Mouse (Mus musculus) testis, adult 2 months (tissue): ENCODE measurements at regions not wholly inside any gene's neighbourhood (a gene's known extent, or its start where the extent isn't known, plus 50 kb on each side); places are given as distances from the start of the nearest gene placed in this dataset.
A peak's percentile ranks its signal among the peaks of the same experiment; 100 is the strongest.

Experiments
- H3K27ac ChIP-seq: fragments of 200-500 bp; 2 replicates; pipeline ENCODE4 v1.5.1; 2012; ENCODE audit warnings: low read depth, low read length; ENCODE audit not compliant: control insufficient read depth, insufficient read depth
- H3K27me3 ChIP-seq: fragments of 200-500 bp; 2 replicates; pipeline ENCODE4 v1.6.1; 2012; ENCODE audit warnings: mild to moderate bottlenecking, low read length, moderate library complexity; ENCODE audit not compliant: control insufficient read depth, insufficient read depth
- H3K36me3 ChIP-seq: fragments of 200-500 bp; 2 replicates; pipeline ENCODE4 v1.6.1; 2012; ENCODE audit warnings: mild to moderate bottlenecking, low read length; ENCODE audit not compliant: control insufficient read depth, insufficient read depth
- H3K4me1 ChIP-seq: fragments of 200-500 bp; 2 replicates; pipeline ENCODE4 v1.6.1; 2012; ENCODE audit warnings: low read length; ENCODE audit not compliant: control insufficient read depth, insufficient read depth
- H3K4me3 ChIP-seq: fragments of 200-500 bp; 2 replicates; pipeline ENCODE4 v1.5.1; 2012; ENCODE audit warnings: low read depth, mild to moderate bottlenecking, low read length, moderate library complexity, mixed read lengths; ENCODE audit not compliant: control insufficient read depth
- CTCF ChIP-seq: fragments of 200-500 bp; IDR thresholded peaks from 2 replicates; pipeline ENCODE4 v1.5.1; 2012; ENCODE audit warnings: low read depth, mild to moderate bottlenecking, inconsistent platforms, low read length, moderate library complexity; ENCODE audit not compliant: control insufficient read depth, insufficient read depth, insufficient replicate concordance
- POLR2A ChIP-seq: fragments of 200-500 bp; IDR thresholded peaks from 2 replicates; pipeline ENCODE4 v1.6.1; 2012; ENCODE audit warnings: low read depth, mild to moderate bottlenecking, inconsistent platforms, low read length, moderate library complexity; ENCODE audit not compliant: control insufficient read depth

GRCm38 (mm10) chr9:67165486-67165885 is 116.3 kb upstream of the Tpm1 start:
- H3K36me3 ChIP-seq: no peaks in the 10 kb centered on the region
- no peak overlapping the region for H3K4me3 ChIP-seq
- TF ChIP-seq CTCF (no peak), POLR2A (no peak)
- no peaks in the 10 kb centered on the region for H3K27me3 ChIP-seq
- H3K4me1 ChIP-seq: peaks cover 5% of the 10 kb centered on the region
- H3K27ac ChIP-seq: no peak overlapping the region

GRCm38 (mm10) chr9:67163746-67164145 is 114.5 kb upstream of the Tpm1 start:
- Histone ChIP-seq H3K36me3 (no peaks in the 10 kb centered on the region), H3K27me3 (no peaks in the 10 kb centered on the region), H3K4me1 (no peaks in the 10 kb centered on the region; the same call in 1 of the 2 replicates), H3K27ac (no peak overlapping the region), H3K4me3 (no peak overlapping the region)
- no peak for TF ChIP-seq POLR2A
- no peak for TF ChIP-seq CTCF

GRCm38 (mm10) chr9:67160785-67161455 is 111.7 kb upstream of the Tpm1 start:
- Histone ChIP-seq H3K4me3 (no peak overlapping the region), H3K4me1 (no peaks in the 10 kb centered on the region), H3K27me3 (no peaks in the 10 kb centered on the region), H3K27ac (no peak overlapping the region), H3K36me3 (no peaks in the 10 kb centered on the region)
- TF ChIP-seq POLR2A (no peak), CTCF (no peak)

- Histone ChIP-seq H3K4me1 (no peaks in the 10 kb centered on the region), H3K27ac (no peak overlapping the region), H3K36me3 (no peaks in the 10 kb centered on the region), H3K27me3 (no peaks in the 10 kb centered on the region), H3K4me3 (no peak overlapping the region)
- TF ChIP-seq POLR2A (no peak), CTCF (no peak)
Observed at GRCm38 (mm10) chr9:67160350-67160749, 111.1 kb upstream of the Tpm1 start.

GRCm38 (mm10) chr9:67156590-67157259 is 107.5 kb upstream of the Tpm1 start:
- no peaks in the 10 kb centered on the region for H3K4me1 ChIP-seq
- no peaks in the 10 kb centered on the region for H3K36me3 ChIP-seq
- H3K27ac ChIP-seq: no peak overlapping the region
- no peak overlapping the region for H3K4me3 ChIP-seq
- peak; percentile 53; the same call in 1 of the 2 replicates for TF ChIP-seq CTCF
- no peak for TF ChIP-seq POLR2A
- H3K27me3 ChIP-seq: no peaks in the 10 kb centered on the region

- H3K4me1 ChIP-seq: no peaks in the 10 kb centered on the region
Observed at GRCm38 (mm10) chr9:67154062-67154461, 104.9 kb upstream of the Tpm1 start.

GRCm38 (mm10) chr9:67153333-67153732 is 104.1 kb upstream of the Tpm1 start:
- Histone ChIP-seq H3K27ac (no peak overlapping the region), H3K27me3 (no peaks in the 10 kb centered on the region), H3K36me3 (no peaks in the 10 kb centered on the region), H3K4me1 (no peaks in the 10 kb centered on the region), H3K4me3 (no peak overlapping the region)
- no peak for TF ChIP-seq POLR2A
- TF ChIP-seq CTCF: no peak

More at GRCm38 (mm10) chr9:67154062-67154461, 104.9 kb upstream of the Tpm1 start:
- H3K27ac ChIP-seq: no peak overlapping the region
- TF ChIP-seq POLR2A (no peak), CTCF (no peak)
- H3K36me3 ChIP-seq: no peaks in the 10 kb centered on the region
- no peaks in the 10 kb centered on the region for H3K27me3 ChIP-seq
- H3K4me3 ChIP-seq: no peak overlapping the region
